Mouse (Mus musculus) stomach, adult 2 months (tissue): ENCODE results near the gene Gm49416. TPM values are rescaled to one million over a fixed set of nuclear protein-coding genes. Genes with fewer than 3 reads are reported as not detected.

Source experiments
- polyA plus RNA-seq: library from polyadenylated mRNA; depleted of rRNA; stranded (reverse); fragments of >200 nt; gene quantifications from 2 replicates; pipeline ENCODE4 v1.2.3, GENCODE M21; 2012; rRNA removed

Gm49416 gene
- 0.21 TPM in 1 of 2 replicates, not detected in the other for polyA plus RNA-seq

DNA sequence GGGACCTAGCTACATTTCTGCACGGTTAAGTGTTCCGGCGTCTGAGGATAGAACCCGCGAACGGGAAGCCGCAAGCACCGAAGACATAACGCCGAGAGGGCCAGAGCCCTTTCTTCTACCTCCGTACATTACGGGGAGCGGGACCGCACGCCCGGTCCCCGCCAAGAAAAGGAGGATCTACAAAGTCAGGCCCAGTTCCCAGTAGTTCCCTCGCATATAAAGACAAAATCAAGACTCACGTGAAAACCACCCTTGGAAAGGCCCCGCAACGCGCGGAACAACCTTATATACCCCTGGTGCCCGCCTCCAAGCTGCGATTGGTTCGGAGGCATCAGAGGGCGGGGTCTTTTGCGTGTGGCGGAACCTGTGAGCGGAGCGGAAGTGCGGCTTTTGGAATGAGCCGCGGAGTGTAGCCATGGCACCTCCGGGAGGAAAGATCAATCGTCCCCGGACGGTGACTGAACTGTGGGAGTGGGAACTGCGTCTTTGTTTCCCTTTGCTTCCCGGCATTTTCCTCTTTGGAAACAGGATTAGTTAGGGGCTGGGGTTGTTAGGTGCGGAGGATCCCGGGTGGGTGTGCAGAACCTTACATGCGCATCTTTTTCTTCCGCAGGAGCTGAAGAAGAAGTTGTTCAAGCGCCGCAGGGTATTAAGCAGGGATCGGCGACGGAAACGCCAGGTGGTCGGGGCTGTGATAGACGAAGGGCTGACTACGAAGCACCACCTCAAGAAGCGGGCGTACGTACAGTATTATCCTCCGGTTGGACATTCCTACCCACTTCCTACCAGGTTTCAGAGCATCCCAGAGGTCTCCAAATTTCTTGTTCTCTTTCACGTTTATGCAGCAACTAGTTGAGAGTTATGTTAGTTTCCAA is at the start of gene Gm49416, which contains the start of gene 1810009A15Rik:
TSS of gene Gm49416 (plus strand) at position 416 of the 875 bp plus-strand sequence.
TSS of gene 1810009A15Rik (plus strand) at position 343 of the 875 bp plus-strand sequence.

DNA sequence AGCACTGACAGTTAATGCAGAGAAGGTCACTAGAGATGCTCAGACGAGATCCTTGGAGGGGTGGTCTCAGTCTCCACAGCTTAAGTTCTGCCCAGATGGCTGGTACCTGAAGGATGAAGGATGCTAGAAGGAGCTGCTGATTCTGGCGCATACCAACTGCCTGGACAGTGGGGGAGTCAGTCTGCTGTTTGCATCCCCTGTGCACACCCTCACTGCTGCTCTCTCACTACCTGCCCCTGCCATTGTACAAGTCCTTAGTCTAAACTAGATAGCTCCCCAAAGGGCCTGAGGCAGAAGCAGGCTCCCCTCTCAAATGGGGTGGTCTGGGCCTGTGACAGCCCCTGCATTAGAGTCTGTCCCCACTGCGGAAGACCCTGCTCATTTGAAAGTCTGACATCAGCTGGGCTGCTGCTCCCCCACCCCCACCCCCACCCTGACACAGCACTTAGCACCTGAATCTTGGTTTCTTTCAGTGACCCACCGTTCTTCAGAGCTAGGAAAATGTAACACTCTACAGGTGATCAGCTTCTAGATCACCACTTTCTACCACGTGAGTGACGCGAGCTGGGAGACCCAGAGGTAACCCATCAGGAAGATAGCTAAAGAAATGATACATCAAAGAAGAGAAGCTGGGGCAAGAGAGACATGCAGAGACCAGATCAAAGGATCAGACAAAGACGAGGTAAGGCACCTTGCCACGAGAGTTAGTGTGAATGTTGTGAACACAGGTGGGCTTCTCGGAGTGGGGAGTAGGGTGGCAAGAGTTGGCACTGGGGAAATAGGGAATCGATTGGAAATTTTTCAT is 49.4 kb upstream of the Gm49416 start, which contains the start of gene Gng3:
TSS of gene Gng3 (minus strand) at position 92 of the 805 bp plus-strand sequence.

GRCm38 (mm10) chr19:8850402-8850901 is 38.3 kb upstream of the Gm49416 start, which contains the start of gene Lrrn4cl:
Gene Lrrn4cl, plus strand, starts transcription at chr19:8850768.

DNA sequence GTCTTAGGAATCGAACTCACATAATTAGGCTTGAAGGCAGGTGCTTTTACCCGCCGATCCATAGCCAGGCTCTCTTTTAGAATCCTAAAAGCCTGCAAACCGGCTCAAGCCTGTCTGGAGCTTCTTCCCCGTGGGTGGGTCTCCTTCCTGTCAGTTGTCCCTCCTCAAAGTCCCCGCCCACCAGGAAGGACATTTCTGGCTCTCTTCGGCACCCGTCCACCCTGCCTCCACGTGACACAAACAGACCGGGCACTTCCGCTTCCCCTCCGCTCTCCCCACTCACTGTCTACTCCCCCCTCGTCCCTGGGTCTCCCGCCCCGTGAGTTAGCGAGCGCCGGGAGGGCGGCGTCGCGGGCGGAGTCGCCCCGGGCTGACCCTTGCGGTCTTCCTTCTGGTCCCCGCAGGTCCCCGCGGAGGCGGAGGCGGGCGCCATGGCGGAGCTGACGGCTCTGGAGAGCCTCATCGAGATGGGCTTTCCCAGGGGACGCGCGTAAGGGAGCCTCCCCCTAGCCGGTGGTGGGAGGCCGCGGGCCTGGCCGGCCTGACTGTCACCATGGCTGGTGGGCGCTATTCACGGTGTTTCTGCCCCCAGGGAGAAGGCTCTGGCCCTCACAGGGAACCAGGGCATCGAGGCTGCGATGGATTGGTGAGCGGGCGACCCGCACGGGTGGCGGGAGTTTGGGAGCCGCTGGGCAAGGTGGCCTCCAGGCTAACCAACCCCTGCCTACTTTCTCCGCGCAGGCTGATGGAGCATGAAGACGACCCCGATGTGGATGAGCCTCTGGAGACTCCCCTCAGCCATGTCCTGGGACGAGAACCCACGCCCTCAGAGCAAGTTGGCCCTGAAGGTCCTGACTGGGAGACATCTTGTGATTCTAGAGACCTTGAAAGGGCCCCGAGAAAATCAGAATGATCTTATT is 17.2 kb upstream of the Gm49416 start, which contains the start of gene Ubxn1:
TSS of gene Ubxn1 (plus strand) at position 230 of the 920 bp plus-strand sequence.

GRCm38 (mm10) chr19:8880311-8881033 is 8.3 kb upstream of the Gm49416 start, which contains the start of gene Uqcc3:
Gene Uqcc3, minus strand, starts transcription at chr19:8880923.

DNA sequence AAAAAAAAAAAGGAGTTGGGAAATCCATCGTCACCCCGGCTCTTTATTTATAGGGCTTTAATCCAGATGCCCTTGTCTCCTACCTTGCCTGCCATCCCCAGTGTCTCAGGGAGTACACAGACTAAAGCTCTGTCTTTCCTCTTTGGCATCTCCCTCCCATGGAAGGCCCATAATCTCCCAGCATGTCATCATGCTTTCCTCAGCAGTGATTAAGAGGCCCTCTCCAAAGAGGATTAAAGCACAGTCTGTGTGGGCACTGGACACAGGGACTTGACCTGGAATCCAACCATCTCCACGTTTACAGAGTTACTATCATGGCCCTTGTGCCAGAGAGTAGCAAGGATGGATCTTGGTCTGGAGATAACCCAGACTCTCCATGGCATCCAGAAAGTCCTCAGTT is 5.1 kb upstream of the Gm49416 start, which contains the start of the genes Lbhd1 and Gm49403:
TSS of gene Lbhd1 (plus strand) at position 117 of the 400 bp plus-strand sequence.
TSS of gene Gm49403 (plus strand) at position 315 of the 400 bp plus-strand sequence.

DNA sequence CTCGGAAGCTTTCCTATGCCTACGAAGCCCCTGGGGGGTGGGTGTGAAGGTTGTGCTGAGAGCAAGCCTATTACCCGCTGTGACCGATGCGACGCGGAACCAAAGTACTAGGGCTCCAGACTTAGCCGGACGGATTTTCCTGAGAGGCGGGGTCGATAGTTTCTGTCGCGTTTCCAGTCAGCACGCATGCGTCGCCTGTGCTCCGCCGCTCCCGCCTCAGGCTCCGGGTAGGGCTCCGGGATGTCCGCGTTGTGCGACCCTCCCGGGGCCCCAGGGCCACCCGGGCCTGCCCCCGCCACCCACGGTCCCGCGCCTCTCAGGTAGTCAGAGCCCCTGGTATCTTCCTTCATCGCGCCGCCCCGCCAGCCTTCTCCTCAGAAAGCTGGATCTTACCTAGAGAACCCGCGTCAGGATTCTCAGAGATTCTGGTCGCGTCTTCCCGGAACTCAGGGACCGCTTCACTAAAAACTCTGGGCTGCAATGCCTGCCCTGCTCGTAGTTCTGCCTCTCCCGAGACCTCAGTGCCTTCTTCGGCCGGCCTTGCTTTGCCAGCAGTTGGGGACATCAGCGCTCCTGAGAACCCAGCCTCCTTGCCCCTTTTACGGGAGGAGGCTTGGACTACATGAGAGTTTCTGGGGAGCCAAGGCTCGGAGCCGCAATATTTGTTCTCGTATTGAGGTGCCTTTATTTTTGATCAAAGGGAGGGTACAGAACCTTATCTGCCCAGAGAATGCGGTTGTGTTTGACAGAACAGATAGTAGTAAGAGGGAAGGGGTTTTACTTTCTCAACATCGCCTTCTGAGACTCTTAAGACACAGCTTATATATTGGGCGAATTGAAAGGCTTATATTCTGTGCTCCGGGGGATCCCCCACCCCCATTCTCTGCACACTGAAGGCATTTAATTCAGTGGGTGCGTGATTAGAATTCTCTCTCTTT is 4.4 kb downstream of the Gm49416 start, which contains the start of gene Ints5:
TSS of gene Ints5 (plus strand) at position 177 of the 938 bp plus-strand sequence.

GRCm38 (mm10) chr19:8897865-8898495 is 9.3 kb downstream of the Gm49416 start, which contains the start of gene Ganab:
Gene Ganab, plus strand, starts transcription at chr19:8898071.

GRCm38 (mm10) chr19:8920073-8920736 is 31.5 kb downstream of the Gm49416 start, which contains the start of gene B3gat3:
Gene B3gat3, plus strand, starts transcription at chr19:8920374.

GRCm38 (mm10) chr19:8929224-8930088 is 40.7 kb downstream of the Gm49416 start, which contains the start of the genes Rom1 and Eml3:
Gene Rom1, minus strand, starts transcription at chr19:8929356.
Gene Eml3, plus strand, starts transcription at chr19:8929552.

DNA sequence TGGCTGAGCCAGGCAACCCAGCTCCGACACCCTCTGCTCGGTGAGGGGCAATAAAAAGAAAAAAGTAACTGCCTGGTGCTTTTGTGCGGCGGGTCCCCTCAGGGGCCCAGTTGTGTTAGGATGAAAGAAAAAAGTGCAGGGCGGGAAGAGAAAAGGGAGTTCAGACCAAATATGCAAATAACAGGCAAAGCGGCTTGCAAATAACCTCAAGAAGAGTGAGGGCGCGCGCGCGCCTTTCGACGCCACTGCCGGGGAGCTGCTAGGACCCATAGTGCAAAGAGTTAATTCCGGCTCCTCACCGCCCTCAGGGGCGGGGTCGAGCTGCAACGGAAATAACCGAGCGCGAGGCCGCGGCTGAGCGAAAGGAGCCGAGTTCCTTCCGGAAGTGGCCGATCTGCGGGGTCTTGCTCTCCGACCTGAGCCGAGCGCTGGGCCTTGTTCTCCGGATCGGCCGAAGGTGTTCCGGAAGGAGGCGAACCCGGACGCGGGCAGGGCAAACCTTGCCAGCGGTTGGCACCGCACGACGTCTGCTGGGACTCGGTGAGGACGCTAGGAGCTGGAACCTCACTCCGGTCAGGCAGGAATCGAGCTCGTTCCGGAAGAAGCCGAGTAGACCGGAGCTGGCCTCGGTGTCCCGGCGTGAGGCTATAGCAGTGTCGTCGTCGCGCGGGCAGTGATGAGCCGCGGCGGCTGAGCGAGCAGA is 52.9 kb downstream of the Gm49416 start, which contains the start of gene Mta2:
TSS of gene Mta2 (plus strand) at position 361 of the 703 bp plus-strand sequence.

Other genes with a start within 250 kb of the Gm49416 start
- gene Chrm1, start 225.1 kb upstream of the Gm49416 start, polyA plus RNA-seq = 2.4 and 2.8 TPM in 2 replicates
- gene Slc3a2, start 165.6 kb upstream of the Gm49416 start, polyA plus RNA-seq = 59.0 and 70.9 TPM in 2 replicates
- gene Wdr74, start 153.1 kb upstream of the Gm49416 start, polyA plus RNA-seq = 13.9 and 17.6 TPM in 2 replicates
- gene 1700092M07Rik, start 148.2 kb upstream of the Gm49416 start, polyA plus RNA-seq = not detected in 2 replicates
- 28.6 and 29.7 TPM in 2 replicates for gene Stx5a, start 147.5 kb upstream of the Gm49416 start, polyA plus RNA-seq
- gene Nxf1, start 131.9 kb upstream of the Gm49416 start, polyA plus RNA-seq = 24.7 and 38.5 TPM in 2 replicates
- 107 and 138 TPM in 2 replicates for gene Tmem223, start 117.9 kb upstream of the Gm49416 start, polyA plus RNA-seq
- gene Tmem179b, start 114.5 kb upstream of the Gm49416 start, polyA plus RNA-seq = 63.5 and 70.7 TPM in 2 replicates
- 5.5 and 9.3 TPM in 2 replicates for gene Taf6l, start 102.5 kb upstream of the Gm49416 start, polyA plus RNA-seq
- 9.7 and 10.4 TPM in 2 replicates for gene Polr2g, start 90.3 kb upstream of the Gm49416 start, polyA plus RNA-seq
- gene Zbtb3, start 86.4 kb upstream of the Gm49416 start, polyA plus RNA-seq = 0.48 and 0.78 TPM in 2 replicates
- gene Ttc9c, start 69.6 kb upstream of the Gm49416 start, polyA plus RNA-seq = 1.4 and 2.1 TPM in 2 replicates
- gene Hnrnpul2, start 68.9 kb upstream of the Gm49416 start, polyA plus RNA-seq = 4.1 and 4.8 TPM in 2 replicates
- gene AC129217.1, start 59.2 kb upstream of the Gm49416 start, polyA plus RNA-seq = 0.61 TPM in 1 of 2 replicates, not detected in the other
- gene Bscl2, start 51.5 kb upstream of the Gm49416 start, polyA plus RNA-seq = 102 and 130 TPM in 2 replicates
- 0.41 and 0.42 TPM in 2 replicates for gene Gng3, start 49.7 kb upstream of the Gm49416 start, polyA plus RNA-seq
- gene Lrrn4cl, start 38.2 kb upstream of the Gm49416 start, polyA plus RNA-seq = 1.0 and 1.1 TPM in 2 replicates
- gene Ubxn1, start 17.4 kb upstream of the Gm49416 start, polyA plus RNA-seq = 92.0 and 115 TPM in 2 replicates
- 7.5 and 9.7 TPM in 2 replicates for gene Uqcc3, start 8.0 kb upstream of the Gm49416 start, polyA plus RNA-seq
- 0.36 and 0.58 TPM in 2 replicates for gene Lbhd1, start 5.2 kb upstream of the Gm49416 start, polyA plus RNA-seq
- gene Gm49403, start 5.0 kb upstream of the Gm49416 start, polyA plus RNA-seq = not detected in 2 replicates
- gene 1810009A15Rik, start 73 bp upstream of the Gm49416 start, polyA plus RNA-seq = 2.3 and 2.6 TPM in 2 replicates
- gene Ints5, start 4.1 kb downstream of the Gm49416 start, polyA plus RNA-seq = 12.8 and 15.7 TPM in 2 replicates
- gene Ganab, start 9.1 kb downstream of the Gm49416 start, polyA plus RNA-seq = 23.0 and 34.6 TPM in 2 replicates
- 51.9 and 68.6 TPM in 2 replicates for gene B3gat3, start 31.4 kb downstream of the Gm49416 start, polyA plus RNA-seq
- 10.0 and 15.1 TPM in 2 replicates for gene Rom1, start 40.4 kb downstream of the Gm49416 start, polyA plus RNA-seq
- 27.6 and 30.6 TPM in 2 replicates for gene Eml3, start 40.6 kb downstream of the Gm49416 start, polyA plus RNA-seq
- gene Mta2, start 52.9 kb downstream of the Gm49416 start, polyA plus RNA-seq = 7.1 and 8.7 TPM in 2 replicates
- 6.5 and 9.3 TPM in 2 replicates for gene Tut1, start 64.9 kb downstream of the Gm49416 start, polyA plus RNA-seq
- 33.9 and 55.8 TPM in 2 replicates for gene Eef1g, start 78.1 kb downstream of the Gm49416 start, polyA plus RNA-seq
- gene Ahnak, start 100.4 kb downstream of the Gm49416 start, polyA plus RNA-seq = 6.4 and 12.5 TPM in 2 replicates
- 24.1 and 42.4 TPM in 2 replicates for gene Scgb1a1, start 199.0 kb downstream of the Gm49416 start, polyA plus RNA-seq
- 0.17 and 0.30 TPM in 2 replicates for gene Asrgl1, start 246.7 kb downstream of the Gm49416 start, polyA plus RNA-seq